Mouse (Mus musculus) gastrocnemius, adult 8-10 months (tissue): ENCODE measurements around the gene Gm43064. TPM values are rescaled to one million over a fixed set of nuclear protein-coding genes. Genes with fewer than 3 reads are reported as not detected.
A peak's percentile ranks its signal among the peaks of the same experiment; 100 is the strongest.
"Not testable (repeated sequence)": the region's sequence is repeated elsewhere in the genome, so short reads cannot be mapped to it uniquely, and the experiment has no call there.

Source experiments
- DNase-seq, 2 experiments: peaks; one replicate each; pipeline ENCODE4 v3.0.0; 2022; ENCODE audit warnings: low spot score in 2 of 2
- total RNA-seq, 4 experiments: library from RNA; stranded (reverse); gene quantifications; 2 replicates each; pipeline ENCODE4 v1.2.4; 2022

The Gm43064 gene
- under 1 TPM in 2 of 4 experiments, not detected in 2; 0.13 TPM for total RNA-seq

DNA sequence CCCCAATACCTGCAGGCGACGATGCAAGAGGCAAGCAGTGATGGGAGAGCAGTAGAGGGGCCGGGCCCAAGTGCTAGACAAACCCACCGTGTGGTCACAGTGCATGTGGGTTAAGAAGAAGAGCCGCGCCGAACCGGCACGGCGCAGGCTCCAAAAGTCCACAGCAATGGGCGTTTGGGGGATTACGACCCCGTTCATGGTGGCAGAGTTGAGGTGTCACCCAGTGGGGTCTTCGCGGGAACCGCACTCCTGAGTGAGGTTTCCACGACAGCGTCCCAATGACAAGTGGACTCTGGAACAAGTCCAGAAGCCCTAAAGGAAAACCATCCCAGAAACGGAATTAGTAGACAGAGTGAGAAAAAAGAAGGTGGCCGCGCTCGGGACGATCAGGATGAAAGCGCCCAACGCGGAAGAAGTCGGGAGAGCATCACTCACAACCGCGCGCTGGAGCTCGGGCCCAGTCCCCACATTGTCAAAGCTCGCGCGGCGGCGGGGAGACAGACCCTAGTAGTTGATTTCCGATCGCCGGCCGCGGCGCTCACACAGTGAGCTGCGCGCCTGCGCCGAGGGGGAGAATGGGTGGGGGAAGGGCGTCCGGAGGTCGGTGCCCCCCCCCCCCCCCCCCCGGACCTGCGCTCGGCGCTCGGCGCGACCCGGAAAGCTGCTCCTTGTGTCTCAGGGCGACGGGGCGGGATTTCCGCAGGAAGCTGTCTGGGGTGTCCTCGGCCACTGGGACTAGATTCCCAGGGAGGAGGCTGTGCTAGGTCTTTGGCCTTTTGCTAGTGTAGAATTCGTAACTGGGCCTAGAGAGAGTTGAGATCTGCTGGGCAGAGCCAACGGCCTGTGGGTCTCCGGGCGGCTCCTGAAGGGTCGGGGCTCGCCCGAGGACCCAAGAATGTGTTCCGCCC, at the start of gene Gm43064, which contains the start of the genes Dclre1b and Ap4b1:
Gene Gm43064, plus strand, starts transcription at position 683 of the 908 bp plus-strand sequence.
Gene Dclre1b, minus strand, starts transcription at position 554 of the 908 bp plus-strand sequence.
Gene Ap4b1, plus strand, starts transcription at position 630 of the 908 bp plus-strand sequence.
- peak; percentile 76 to 86 for DNase-seq

DNA sequence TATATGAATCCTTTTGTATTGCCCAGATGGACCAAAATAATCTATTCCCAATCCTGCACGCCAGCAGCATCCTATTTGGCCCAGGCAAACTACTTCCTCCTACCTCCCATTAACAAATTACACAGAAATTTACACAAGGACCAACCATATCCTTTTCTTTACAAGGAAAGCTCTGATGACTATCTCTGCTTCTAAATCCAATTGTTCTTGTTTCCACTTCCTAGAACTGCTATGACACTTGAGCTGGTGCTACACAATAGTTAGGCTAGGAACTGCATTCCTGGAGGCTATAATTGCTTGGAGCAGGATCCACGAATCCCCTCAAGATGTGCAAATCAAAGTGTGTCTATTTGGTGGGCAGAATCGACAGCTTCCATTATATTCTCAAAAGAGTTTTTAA, 42.6 kb upstream of the Gm43064 start:
- no peak for DNase-seq

GRCm38 (mm10) chr3:103771531-103772130, 37.7 kb upstream of the Gm43064 start:
- peak; percentile 72 to 74 for DNase-seq

DNA sequence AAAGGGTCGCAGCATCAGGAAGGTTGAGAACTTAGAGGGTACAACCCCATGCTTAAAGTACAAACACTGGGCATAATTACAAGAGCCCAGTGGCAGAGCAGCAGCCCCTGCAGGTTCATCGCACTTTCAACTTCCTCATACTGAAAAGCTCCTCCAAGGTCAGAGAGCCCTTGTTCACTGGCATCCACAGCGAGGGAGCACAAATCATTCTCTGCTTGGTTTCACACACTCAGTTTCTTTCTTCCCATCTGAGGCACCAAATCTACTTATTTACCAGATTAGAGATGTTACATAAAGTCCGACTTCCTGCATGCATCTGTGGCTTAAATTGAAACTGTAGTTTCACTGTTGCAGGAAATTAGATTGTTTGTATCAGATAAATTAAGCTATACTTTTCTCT, 36.5 kb upstream of the Gm43064 start:
- no peak for DNase-seq

DNA sequence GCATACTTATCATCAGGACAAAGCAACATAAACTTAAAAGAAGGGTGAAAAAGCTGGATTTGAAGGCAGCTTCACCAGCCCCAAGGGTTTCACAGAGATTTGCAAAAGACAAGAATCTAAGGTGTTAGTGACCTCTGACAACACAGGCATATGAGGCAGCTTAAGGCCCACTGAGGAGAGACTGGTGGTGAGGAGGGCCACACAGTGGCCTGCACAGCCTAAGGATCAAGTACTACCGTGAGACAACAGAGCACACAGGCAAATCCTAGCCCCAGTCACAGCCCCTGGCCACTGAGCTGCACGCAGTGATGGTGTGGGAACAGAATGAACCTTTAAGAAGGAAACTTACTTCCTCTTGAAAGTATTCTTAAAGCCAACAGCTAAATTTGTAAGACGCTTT, 35.9 kb upstream of the Gm43064 start:
- no peak for DNase-seq

DNA sequence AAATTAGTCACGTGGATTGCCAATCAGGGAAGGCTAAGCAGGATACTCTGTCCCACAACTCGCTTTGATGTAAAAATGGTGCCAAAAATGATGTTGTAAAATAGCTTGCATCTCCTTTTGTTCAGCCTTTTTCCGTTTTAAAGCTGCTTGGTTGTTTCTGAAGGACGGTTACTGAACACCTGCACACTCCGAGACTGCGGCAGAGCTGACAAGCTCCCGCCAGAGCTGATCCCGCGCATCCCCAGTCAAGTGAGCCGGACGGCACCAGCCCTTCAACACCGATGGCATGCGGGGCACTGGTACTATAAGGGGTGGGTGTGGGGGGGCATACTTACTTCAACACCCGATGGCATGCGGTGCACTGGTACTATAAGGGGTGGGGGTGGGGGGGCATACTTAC, 35.4 kb upstream of the Gm43064 start:
- DNase-seq: no peak

DNA sequence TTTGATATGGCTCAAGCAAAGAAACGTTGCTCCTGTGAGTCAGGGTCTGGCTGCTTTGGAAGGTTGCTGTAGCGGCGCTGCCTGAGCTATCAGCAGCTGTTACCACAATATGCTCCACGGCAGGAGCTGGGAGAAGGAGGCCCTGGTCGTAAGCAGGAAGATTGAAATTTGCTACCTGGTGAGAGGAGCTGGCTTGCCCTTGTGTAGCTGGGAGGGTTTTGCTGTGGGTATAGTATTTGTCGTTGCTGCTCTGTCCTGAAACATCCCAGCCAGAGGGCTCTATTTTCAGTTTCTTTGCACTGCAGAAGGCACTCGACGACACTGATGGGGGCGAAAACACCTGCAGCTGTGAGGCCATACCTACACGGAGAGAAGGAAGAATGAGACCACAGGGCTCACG, 31.4 kb upstream of the Gm43064 start:
- DNase-seq: no peak

GRCm38 (mm10) chr3:103778660-103779059, 30.7 kb upstream of the Gm43064 start:
- DNase-seq: no peak

GRCm38 (mm10) chr3:103779183-103779582, 30.2 kb upstream of the Gm43064 start:
- DNase-seq: no peak

DNA sequence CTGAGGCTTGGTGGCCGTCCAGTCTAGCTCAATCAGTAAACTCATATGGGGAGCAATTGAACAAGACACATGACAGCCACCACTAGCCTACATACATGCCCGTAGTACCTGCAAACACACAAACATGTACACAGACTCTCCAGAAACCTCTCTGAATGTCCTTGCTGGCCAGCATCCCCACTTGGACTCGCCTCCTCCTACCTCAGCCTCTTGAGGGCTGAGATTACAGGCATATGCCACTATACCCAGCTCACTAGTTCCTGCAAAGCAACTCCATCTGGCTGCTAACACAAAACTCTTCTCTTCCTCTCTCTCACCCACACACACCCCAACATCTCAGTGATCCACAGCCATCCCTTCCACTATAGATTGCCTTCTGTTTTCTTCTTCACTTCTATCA, 29.1 kb upstream of the Gm43064 start:
- no peak for DNase-seq

DNA sequence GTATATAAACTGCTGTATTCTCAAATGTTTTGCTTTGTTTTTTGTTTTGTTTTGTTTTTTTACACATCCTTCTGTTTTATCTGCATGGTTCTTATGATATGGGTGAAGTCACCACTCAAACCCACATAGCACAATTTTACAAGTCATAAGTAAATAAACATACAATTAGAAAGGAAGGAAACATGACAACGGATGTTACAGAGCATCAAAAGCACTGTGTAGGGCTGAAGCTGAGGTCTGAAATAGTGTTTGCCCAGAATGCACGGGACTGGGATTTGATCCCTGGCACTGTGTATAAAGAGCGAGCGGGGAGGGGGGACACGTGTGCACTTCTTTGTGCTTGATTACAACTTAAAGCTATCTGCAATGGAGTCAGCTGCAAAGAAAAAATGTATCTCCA, 28.6 kb upstream of the Gm43064 start:
- DNase-seq: no peak

GRCm38 (mm10) chr3:103782844-103783609, 26.3 kb upstream of the Gm43064 start:
- no peak for DNase-seq

DNA sequence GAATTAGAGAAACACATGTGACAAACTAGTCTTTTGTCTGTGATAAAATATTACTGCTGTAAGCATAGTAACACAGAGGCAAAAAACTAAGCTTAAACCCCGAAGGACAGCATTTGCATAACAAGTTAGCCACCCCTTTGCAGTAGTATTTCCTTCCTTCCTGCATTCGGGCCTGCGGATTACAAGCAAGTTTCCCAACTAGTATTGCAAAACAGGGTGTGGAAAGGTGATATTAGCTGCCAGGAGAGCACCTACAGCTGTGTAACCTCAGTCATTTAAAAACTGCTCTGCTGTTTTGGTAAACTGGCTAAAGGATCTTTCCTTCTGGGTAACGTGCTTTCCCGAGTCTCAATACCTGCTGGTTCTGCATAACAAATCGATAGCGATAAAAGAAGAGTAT, 22.1 kb upstream of the Gm43064 start:
- no peak for DNase-seq

GRCm38 (mm10) chr3:103789096-103789495, 20.3 kb upstream of the Gm43064 start:
- no peak for DNase-seq

DNA sequence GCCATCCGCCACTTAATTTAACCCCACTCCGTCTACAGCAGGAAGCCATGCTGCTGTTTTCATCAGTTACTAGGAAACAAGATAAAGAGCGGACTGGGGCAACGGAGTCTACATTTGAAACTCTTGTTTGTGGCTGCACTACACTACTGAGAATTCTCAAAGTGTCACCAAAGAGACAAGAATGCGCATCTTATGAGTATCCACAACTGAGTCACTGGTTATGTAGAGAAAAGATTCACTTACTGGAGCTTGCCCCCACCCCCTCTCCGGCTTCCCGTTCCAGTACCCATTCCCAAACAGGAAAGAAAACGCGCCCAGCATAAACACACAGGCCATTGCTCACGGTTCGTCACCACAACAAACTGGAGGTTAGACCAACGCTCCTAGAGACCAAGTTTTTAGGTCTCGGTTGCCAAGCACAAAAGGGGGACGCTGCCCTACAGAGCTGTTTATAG, 19.5 kb upstream of the Gm43064 start:
- no peak for DNase-seq

DNA sequence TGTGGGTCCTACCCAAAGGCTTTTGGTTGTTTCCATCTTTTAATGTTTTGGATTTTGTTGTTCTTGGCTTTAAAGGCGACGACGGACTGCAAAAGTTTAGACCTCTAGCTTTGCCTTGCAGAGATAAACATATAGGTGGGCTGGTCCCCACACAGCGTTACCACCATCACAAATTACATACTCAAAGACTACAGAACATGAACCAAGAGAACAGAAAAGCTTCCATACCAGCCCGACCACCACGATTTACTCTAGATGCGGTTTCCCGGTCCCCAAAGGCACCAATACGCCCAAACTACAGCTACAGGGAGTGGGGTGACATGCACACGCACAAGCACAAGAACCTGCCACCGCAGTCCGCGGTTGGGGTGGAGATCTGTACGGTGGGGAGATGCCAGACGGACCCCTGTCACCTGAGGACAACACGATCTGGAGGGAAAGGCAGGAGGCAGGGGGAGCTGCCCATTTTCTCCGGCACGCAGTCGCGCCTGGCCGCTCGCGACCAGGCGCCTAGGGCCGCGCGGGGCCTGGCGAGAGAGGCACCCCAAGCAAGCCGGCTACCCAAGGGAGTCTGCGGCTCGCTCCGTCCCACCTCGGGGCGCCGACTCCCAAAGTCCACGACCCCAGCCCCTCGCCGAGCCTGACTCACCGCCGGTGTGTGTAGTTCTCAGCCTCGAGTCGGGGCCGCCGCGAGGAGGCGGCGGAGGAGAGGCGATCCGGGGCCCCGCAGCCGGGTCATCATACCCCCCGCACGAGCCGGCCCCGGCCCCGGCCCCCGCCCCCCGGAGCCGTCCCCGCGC, 18.8 kb upstream of the Gm43064 start:
- DNase-seq: peak in 1 of 2 experiments; percentile 22

GRCm38 (mm10) chr3:103791230-103792110, 17.9 kb upstream of the Gm43064 start, which contains the start of gene Hipk1:
TSS of gene Hipk1 (minus strand) at chr3:103791563.
- DNase-seq: peak; percentile 87 to 89

DNA sequence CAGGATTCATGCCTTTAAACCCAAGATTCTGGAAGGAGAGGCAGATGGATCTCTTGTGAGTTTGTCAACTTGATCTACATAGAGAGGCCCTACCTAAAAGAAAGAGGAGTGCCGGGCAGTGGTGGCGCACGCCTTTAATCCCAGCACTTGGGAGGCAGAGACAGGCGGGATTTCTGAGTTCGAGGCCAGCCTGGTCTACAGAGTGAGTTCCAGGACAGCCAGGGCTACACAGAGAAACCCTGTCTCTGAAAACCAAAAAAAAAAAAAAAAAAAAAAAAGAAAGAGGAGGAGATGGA, 17.3 kb upstream of the Gm43064 start:
- not testable (repeated sequence) for DNase-seq

DNA sequence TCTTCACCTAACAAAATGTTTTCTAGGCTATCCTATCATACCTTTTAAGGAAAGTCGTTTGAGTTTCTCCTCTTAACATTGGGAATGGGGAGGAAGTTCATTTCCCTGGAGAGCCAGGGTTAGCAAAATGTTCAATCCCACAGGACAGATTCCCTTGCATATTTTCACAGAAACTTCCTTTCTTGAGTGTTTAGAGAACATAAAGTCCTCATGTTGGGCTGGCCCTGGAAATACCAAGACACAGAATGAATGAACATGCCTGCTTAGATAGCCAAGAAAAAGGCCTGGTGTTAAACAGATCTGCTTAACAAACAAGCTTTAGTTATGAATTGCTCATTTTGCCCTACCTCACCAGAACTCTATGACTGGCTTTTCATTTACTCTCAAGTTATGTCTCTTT, 16.8 kb upstream of the Gm43064 start:
- DNase-seq: no peak

GRCm38 (mm10) chr3:103796389-103796788, 13.0 kb upstream of the Gm43064 start:
- no peak for DNase-seq
